Mouse (Mus musculus) Patski (cell line): ENCODE measurements around the gene AL732309.1. TPM values are rescaled to one million over a fixed set of nuclear protein-coding genes. Genes with fewer than 3 reads are reported as not detected.

ENCODE experiments used
- ATAC-seq: fragments of 100-300 bp; one replicate; pipeline ENCODE4 v1.8.0; 2021
- CTCF ChIA-PET: fragments of 350-600 bp; sonication (Branson Sonifier 250); formaldehyde crosslinking; loops from one replicate; lab custom pipeline; 2022; ENCODE audit warnings: inconsistent platforms; lab: Charles Lee
- POLR2A ChIA-PET: fragments of 350-600 bp; sonication (Branson Sonifier 250); formaldehyde crosslinking; loops from one replicate; lab custom pipeline; 2022; ENCODE audit warnings: antibody characterized with exemption, inconsistent platforms; lab: Charles Lee
- DNase-seq: peaks from one replicate; pipeline ENCODE4 v3.0.0-alpha.2; 2011; ENCODE audit warnings: low read depth, low spot score
- H3K27me3 ChIP-seq: fragments of 371-371 bp; one replicate; pipeline ENCODE4 v1.5.1; 2021
- CTCF ChIP-seq: fragments of 100-300 bp; IDR thresholded peaks from one replicate; pipeline ENCODE4 v1.5.1; 2021
- in situ Hi-C: fragments of 300-500 bp; cut with MboI; formaldehyde crosslinking; loops from 3 replicates; pipeline ENCODE4 v1.11.1; 2018; ENCODE audit warnings: low pct_unique_long_range_greater_than_20kb, mixed read lengths
- polyA plus RNA-seq: library from polyadenylated mRNA; unstranded; gene quantifications from one replicate; pipeline ENCODE4 v1.2.3, GENCODE M21; 2021

Gene AL732309.1
- polyA plus RNA-seq, 1 experiment from 2014 or later: 5.0 TPM

DNA sequence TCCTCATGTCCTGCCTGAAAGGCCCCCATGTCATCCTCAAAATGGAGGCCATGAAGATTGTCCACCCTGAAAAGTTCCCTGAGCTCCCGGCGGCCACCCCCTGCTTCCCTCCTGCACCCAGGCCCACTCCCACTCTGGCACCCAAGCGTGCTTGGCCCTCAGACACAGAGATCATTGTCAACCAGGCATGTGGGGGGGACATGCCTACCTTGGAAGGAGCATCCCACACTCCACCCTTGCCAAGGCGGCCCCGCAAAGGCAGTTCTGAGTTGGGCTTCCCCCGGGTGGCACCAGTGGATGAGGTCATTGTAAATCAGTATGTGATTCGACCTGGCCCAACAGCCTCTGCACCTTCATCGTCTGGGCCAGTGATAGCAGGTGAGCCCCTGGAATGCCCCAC is 3.3 kb downstream of the AL732309.1 start:
- in situ Hi-C loops: no loop called here
- no peak for TF ChIP-seq CTCF
- no peak for ATAC-seq

GRCm38 (mm10) chr2:25242101-25242506 is 4.6 kb downstream of the AL732309.1 start, which contains the start of the genes Rnf208 and Cysrt1:
Rnf208 (plus strand) TSS chr2:25242255.
Cysrt1 (minus strand) TSS chr2:25242452.
- H3K27me3 ChIP-seq: peaks cover 18% of the 10 kb centered on the region
- no peak for TF ChIP-seq CTCF
- in situ Hi-C loops: no loop called here
- ATAC-seq (no peak), DNase-seq (no peak)
- POLR2A ChIA-PET: no interaction called here
- CTCF ChIA-PET: no interaction called here

More for the DNA sequence above, 3.3 kb downstream of the AL732309.1 start:
- H3K27me3 ChIP-seq: peaks cover 11% of the 10 kb centered on the region
- no peak for DNase-seq
- ChIA-PET POLR2A (no interaction called here), CTCF (interaction anchor here (5.8 kb wide), 1 partner anchor 14 kb away, joined by 29 read pairs; no protein-coding TSS in a partner anchor)

DNA sequence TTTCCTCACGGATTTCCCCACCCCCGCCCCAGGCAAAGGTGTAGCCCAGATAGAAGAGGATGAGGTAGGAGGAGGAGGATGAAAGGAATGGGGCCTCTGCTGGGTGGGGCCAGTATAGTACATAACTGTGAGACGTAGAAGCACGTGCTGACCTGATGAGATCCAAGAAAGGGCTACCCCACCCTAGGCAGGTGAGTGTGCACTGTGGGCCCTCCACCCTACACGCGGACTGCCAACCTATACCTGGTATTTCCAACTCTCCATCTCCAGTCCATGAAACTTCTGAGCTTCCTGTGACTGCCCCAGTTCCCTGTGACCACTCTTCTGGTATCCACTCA is 5.3 kb downstream of the AL732309.1 start:
- ChIA-PET POLR2A (no interaction called here), CTCF (no interaction called here)
- H3K27me3 ChIP-seq: peaks cover 18% of the 10 kb centered on the region
- ATAC-seq: no peak
- no peak for DNase-seq
- no peak for TF ChIP-seq CTCF
- in situ Hi-C loops: no loop called here

DNA sequence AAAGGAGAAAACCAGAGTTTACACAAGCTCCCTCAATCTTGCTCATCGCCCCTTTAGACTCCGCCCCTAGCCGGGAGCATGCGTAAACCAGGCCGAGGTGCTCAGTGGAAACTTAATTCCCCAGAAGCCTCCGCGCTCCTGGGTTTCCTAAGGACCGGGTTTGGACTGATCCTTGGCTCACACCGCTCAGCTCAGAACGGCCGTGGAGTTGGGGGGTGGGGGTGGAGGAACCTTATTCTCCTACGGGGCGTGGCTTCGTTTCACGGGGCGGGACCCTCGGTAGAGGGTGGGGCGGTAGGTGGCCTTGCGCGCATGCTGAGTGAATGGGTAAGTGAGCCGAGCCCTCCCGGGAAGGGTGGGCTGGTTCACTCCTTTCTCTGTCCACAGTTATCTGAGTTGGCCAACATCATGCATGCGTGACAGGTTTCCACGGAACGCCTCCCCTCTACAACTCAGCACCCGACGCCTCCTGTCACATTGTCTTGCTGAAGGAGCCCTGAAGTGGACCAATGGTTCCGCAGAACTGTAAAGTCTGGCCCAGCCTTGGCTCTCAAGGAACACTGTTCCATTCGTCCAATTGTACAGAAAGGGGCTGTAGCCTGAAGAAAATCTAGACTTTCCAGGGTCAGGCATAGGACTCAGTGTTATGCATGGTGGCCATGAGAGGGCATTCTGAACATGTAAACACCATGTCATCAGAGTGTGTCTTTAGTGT is 5.8 kb downstream of the AL732309.1 start:
- DNase-seq (no peak), ATAC-seq (no peak)
- no peak for TF ChIP-seq CTCF
- in situ Hi-C loops: no loop called here
- CTCF ChIA-PET: interaction anchor here (0.9 to 1.3 kb wide), 3 partner anchors 8 to 31 kb away, joined by 3 to 10 read pairs (median 4); partner anchors contain the start of genes Anapc2 and Ssna1
- peaks cover 22% of the 10 kb centered on the region for H3K27me3 ChIP-seq
- POLR2A ChIA-PET: interaction anchor here (0.7 kb wide), 1 partner anchor 15 kb away, joined by 3 read pairs; no protein-coding TSS in a partner anchor

- H3K27me3 ChIP-seq: peaks cover 28% of the 10 kb centered on the region
- no peak for TF ChIP-seq CTCF
- in situ Hi-C loops: no loop called here
- no peak for DNase-seq
- POLR2A ChIA-PET: interaction anchor here (0.7 kb wide), 1 partner anchor 14 kb away, joined by 3 read pairs; no protein-coding TSS in a partner anchor
- ATAC-seq: no peak
- CTCF ChIA-PET: interaction anchor here (0.9 to 1.3 kb wide), 3 partner anchors 9 to 32 kb away, joined by 3 to 10 read pairs (median 4); partner anchors contain the start of genes Anapc2 and Ssna1
Measured at GRCm38 (mm10) chr2:25240310-25240709, 6.4 kb downstream of the AL732309.1 start.

DNA sequence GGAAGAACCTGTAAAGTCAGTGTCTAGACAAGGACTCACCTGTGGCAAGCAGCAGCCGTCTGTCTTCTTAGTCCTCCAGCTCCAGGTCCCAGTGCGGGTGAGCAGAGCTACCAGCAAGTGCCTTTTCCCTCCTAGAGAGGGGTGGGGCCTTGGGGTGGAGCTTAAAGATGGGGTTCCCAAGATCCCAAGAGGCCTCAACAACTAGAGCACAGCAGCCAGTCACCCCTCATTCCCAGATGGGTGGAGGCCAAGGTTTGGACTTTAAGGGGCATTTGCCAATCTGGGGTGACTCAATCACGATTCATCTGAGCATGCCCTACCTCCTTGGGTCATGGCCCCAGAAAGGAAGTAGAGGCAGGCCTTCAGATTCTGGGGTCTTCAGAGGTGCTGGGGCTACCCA is 6.9 kb downstream of the AL732309.1 start:
- DNase-seq (no peak), ATAC-seq (no peak)
- POLR2A ChIA-PET: no interaction called here
- CTCF ChIA-PET: interaction anchor here (0.9 to 1.3 kb wide), 3 partner anchors 9 to 32 kb away, joined by 3 to 10 read pairs (median 4); partner anchors contain the start of genes Anapc2 and Ssna1
- no peak for TF ChIP-seq CTCF
- in situ Hi-C loops: no loop called here
- peaks cover 34% of the 10 kb centered on the region for H3K27me3 ChIP-seq

GRCm38 (mm10) chr2:25238106-25238505 is 8.6 kb downstream of the AL732309.1 start:
- DNase-seq: no peak
- ATAC-seq: no peak
- ChIA-PET CTCF (interaction anchor here (2.0 kb wide), 1 partner anchor 9 kb away, joined by 12 read pairs; no protein-coding TSS in a partner anchor), POLR2A (no interaction called here)
- peaks cover 48% of the 10 kb centered on the region for H3K27me3 ChIP-seq
- no peak for TF ChIP-seq CTCF
- in situ Hi-C loops: no loop called here

GRCm38 (mm10) chr2:25237522-25237921 is 9.1 kb downstream of the AL732309.1 start:
- CTCF ChIA-PET: interaction anchor here (2.0 kb wide), 1 partner anchor 9 kb away, joined by 12 read pairs; no protein-coding TSS in a partner anchor
- in situ Hi-C loops: no loop called here
- POLR2A ChIA-PET: no interaction called here
- peaks cover 46% of the 10 kb centered on the region for H3K27me3 ChIP-seq
- ATAC-seq: no peak
- no peak for DNase-seq
- TF ChIP-seq CTCF: no peak

- CTCF ChIA-PET: interaction anchor here (2.0 kb wide), 1 partner anchor 8 kb away, joined by 12 read pairs; no protein-coding TSS in a partner anchor
- no peak for TF ChIP-seq CTCF
- in situ Hi-C loops: no loop called here
- H3K27me3 ChIP-seq: peaks cover 47% of the 10 kb centered on the region
- no peak for ATAC-seq
- DNase-seq: no peak
- POLR2A ChIA-PET: interaction anchor here (0.7 kb wide), 1 partner anchor 16 kb away, joined by 3 read pairs; no protein-coding TSS in a partner anchor
Measured at GRCm38 (mm10) chr2:25236614-25237013, 10.0 kb downstream of the AL732309.1 start, which contains the start of gene Rnf224. Rnf224 (minus strand) TSS chr2:25236787.

DNA sequence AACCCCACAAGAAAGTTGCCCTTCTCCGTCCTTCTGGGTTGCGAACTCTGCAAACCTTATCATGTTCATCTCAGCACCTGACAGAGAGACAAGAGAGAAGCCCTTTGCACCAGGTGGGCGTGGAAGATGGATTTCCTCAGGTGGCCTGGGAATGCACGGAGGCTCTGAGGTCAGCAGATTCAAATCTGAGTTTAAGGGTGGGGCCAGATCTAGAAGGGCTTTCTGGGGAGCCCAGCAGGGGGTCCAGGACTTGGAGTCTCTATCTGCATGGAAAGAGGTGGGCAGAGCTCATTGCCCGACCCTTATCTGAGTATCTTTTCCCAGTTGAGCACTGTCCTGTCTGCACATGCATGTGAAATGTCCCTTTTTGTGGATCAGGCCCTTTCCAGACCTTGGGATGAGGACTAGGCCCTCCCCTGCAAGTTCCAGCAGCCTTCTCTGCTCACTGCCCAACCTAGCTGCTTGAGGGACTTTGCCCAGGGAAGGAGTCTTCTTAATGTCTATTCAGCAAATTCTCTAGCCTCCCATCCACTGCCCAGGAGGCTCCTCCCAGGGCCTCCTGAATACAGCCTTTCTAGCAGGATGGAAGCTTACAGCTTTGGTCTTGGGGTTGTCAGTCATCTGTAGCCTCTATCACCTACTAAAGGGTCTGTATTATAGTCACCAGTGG is 12.0 kb downstream of the AL732309.1 start:
- ATAC-seq (no peak), DNase-seq (no peak)
- H3K27me3 ChIP-seq: peaks cover 53% of the 10 kb centered on the region
- in situ Hi-C loops: no loop called here
- POLR2A ChIA-PET: no interaction called here
- CTCF ChIA-PET: interaction anchor here (0.8 kb wide), 1 partner anchor 13 kb away, joined by 4 read pairs; no protein-coding TSS in a partner anchor
- TF ChIP-seq CTCF: no peak
